Mouse (Mus musculus) neural tube, embryonic 14.5 days (tissue): ENCODE results near the gene Grb2. TPM values are rescaled to one million over a fixed set of nuclear protein-coding genes. Genes with fewer than 3 reads are reported as not detected.

Experiments
- ATAC-seq: fragments of 200-750 bp; cut with Nextera tagmentation; 2 replicates; pipeline ENCODE4 v1.8.0; 2017; ENCODE audit warnings: low read depth, mild to moderate bottlenecking, moderate TSS enrichment, moderate library complexity
- H3K27ac ChIP-seq: fragments of 300-500 bp; sonication (generic); 2 replicates; pipeline ENCODE4 v1.5.1; 2014; ENCODE audit warnings: low read depth, mild to moderate bottlenecking, control low read depth, low read length, moderate library complexity, mixed read lengths
- H3K27me3 ChIP-seq: fragments of 300-500 bp; sonication (generic); 2 replicates; pipeline ENCODE4 v1.6.1; 2014; ENCODE audit warnings: low read length; ENCODE audit not compliant: control insufficient read depth, insufficient read depth
- H3K36me3 ChIP-seq: fragments of 300-500 bp; sonication (generic); 2 replicates; pipeline ENCODE4 v1.6.1; 2014; ENCODE audit warnings: low read length, mixed read lengths; ENCODE audit not compliant: control insufficient read depth, insufficient read depth
- H3K4me1 ChIP-seq: fragments of 300-500 bp; sonication (generic); 2 replicates; pipeline ENCODE4 v1.6.1; 2014; ENCODE audit warnings: low read length; ENCODE audit not compliant: control insufficient read depth, insufficient read depth
- H3K4me2 ChIP-seq: fragments of 300-500 bp; sonication (generic); 2 replicates; pipeline ENCODE4 v1.6.1; 2014; ENCODE audit warnings: mild to moderate bottlenecking, low read depth, low read length, control low read depth
- H3K4me3 ChIP-seq: fragments of 300-500 bp; sonication (generic); 2 replicates; pipeline ENCODE4 v1.5.1; 2014; ENCODE audit warnings: low read depth, low read length, control low read depth, mixed read lengths
- H3K9ac ChIP-seq: fragments of 300-500 bp; sonication (generic); replicated peaks from 2 replicates; pipeline ENCODE4 v1.6.1; 2014; ENCODE audit warnings: low read depth, mild to moderate bottlenecking, control low read depth, low read length, mixed read lengths
- H3K9me3 ChIP-seq: fragments of 300-500 bp; sonication (generic); 2 replicates; pipeline ENCODE4 v1.6.1; 2016; ENCODE audit warnings: low read length; ENCODE audit not compliant: control insufficient read depth
- WGBS: fragments of 180-500 bp; shearing (Covaris S2); extraction: QIAGEN DNeasy Blood & Tissue Kit; methylation state at CpG from one replicate; pipeline ENCODE4 v1.1.7; 2014; 5-methylcytosine and 5-hydroxymethylcytosine counted together
- polyA plus RNA-seq: library from polyadenylated mRNA; unstranded; fragments of >200 nt; fragmentation: Nextera tagmentation; extraction: Ambion mirVana; gene quantifications from 2 replicates; pipeline ENCODE4 v1.2.1, GENCODE M21; 2014

The Grb2 gene
- polyA plus RNA-seq, 1 experiment from 2014 or later, result 126 TPM

GRCm38 (mm10) chr11:115693979-115694578 lies 14.3 kb downstream of the Grb2 start:
- 90% methylated on average over 12 of the region's 12 CpGs for WGBS
- no peaks in the 10 kb centered on the region for H3K9me3 ChIP-seq
- H3K4me2 ChIP-seq, result no peak overlapping the region
- H3K4me1 ChIP-seq, result peaks cover 35% of the 10 kb centered on the region
- H3K36me3 ChIP-seq, result no peaks in the 10 kb centered on the region
- no peaks in the 10 kb centered on the region for H3K27me3 ChIP-seq
- H3K4me3 ChIP-seq, result no peak overlapping the region
- ATAC-seq, result no peak
- no peak overlapping the region for H3K9ac ChIP-seq
- H3K27ac ChIP-seq, result no peak overlapping the region

GRCm38 (mm10) chr11:115692800-115693199 lies 15.6 kb downstream of the Grb2 start:
- H3K9ac ChIP-seq, result no peak overlapping the region
- ATAC-seq, result no peak
- WGBS, result 82% methylated on average over 5 of the region's 5 CpGs

GRCm38 (mm10) chr11:115691976-115692375 lies 16.4 kb downstream of the Grb2 start:
- Histone ChIP-seq H3K36me3 (no peaks in the 10 kb centered on the region), H3K27me3 (no peaks in the 10 kb centered on the region), H3K4me1 (peaks cover 20% of the 10 kb centered on the region), H3K4me3 (no peak overlapping the region), H3K9me3 (no peaks in the 10 kb centered on the region), H3K27ac (no peak overlapping the region), H3K9ac (no peak overlapping the region), H3K4me2 (no peak overlapping the region)
- no peak for ATAC-seq
- 92% methylated on average over 2 of the region's 2 CpGs for WGBS

More at GRCm38 (mm10) chr11:115692800-115693199, 15.6 kb downstream of the Grb2 start:
- Histone ChIP-seq H3K9me3 (no peaks in the 10 kb centered on the region), H3K27me3 (no peaks in the 10 kb centered on the region), H3K4me1 (peaks cover 29% of the 10 kb centered on the region), H3K4me2 (no peak overlapping the region), H3K4me3 (no peak overlapping the region), H3K27ac (no peak overlapping the region), H3K36me3 (no peaks in the 10 kb centered on the region)

- H3K27ac ChIP-seq, result no peak overlapping the region
- no peaks in the 10 kb centered on the region for H3K9me3 ChIP-seq
- H3K9ac ChIP-seq, result no peak overlapping the region
- ATAC-seq, result no peak
- no peak overlapping the region for H3K4me3 ChIP-seq
- no peaks in the 10 kb centered on the region for H3K36me3 ChIP-seq
- no peaks in the 10 kb centered on the region for H3K27me3 ChIP-seq
- no peak overlapping the region for H3K4me2 ChIP-seq
- peaks cover 16% of the 10 kb centered on the region for H3K4me1 ChIP-seq
- 97% methylated on average over 5 of the region's 5 CpGs for WGBS
Measured at GRCm38 (mm10) chr11:115691511-115691910, 16.9 kb downstream of the Grb2 start.

- Histone ChIP-seq H3K36me3 (no peaks in the 10 kb centered on the region), H3K9ac (no peak overlapping the region), H3K4me3 (no peak overlapping the region), H3K27me3 (no peaks in the 10 kb centered on the region), H3K4me2 (no peak overlapping the region), H3K4me1 (peaks cover 12% of the 10 kb centered on the region), H3K27ac (no peak overlapping the region), H3K9me3 (no peaks in the 10 kb centered on the region)
- 82% methylated on average over 5 of the region's 5 CpGs for WGBS
- ATAC-seq, result no peak
Measured at GRCm38 (mm10) chr11:115691013-115691412, 17.4 kb downstream of the Grb2 start.

GRCm38 (mm10) chr11:115690356-115690755 lies 18.0 kb downstream of the Grb2 start:
- no peak overlapping the region for H3K4me2 ChIP-seq
- H3K27me3 ChIP-seq, result no peaks in the 10 kb centered on the region
- no peak overlapping the region for H3K9ac ChIP-seq
- H3K36me3 ChIP-seq, result no peaks in the 10 kb centered on the region
- H3K9me3 ChIP-seq, result no peaks in the 10 kb centered on the region
- H3K4me3 ChIP-seq, result no peak overlapping the region
- peaks cover 6% of the 10 kb centered on the region; the same call in 1 of the 2 replicates for H3K4me1 ChIP-seq
- 89% methylated on average over 5 of the region's 5 CpGs for WGBS
- H3K27ac ChIP-seq, result no peak overlapping the region
- ATAC-seq, result no peak

GRCm38 (mm10) chr11:115689137-115689915 lies 19.1 kb downstream of the Grb2 start:
- Histone ChIP-seq H3K27me3 (no peaks in the 10 kb centered on the region), H3K9me3 (no peaks in the 10 kb centered on the region), H3K4me2 (no peak overlapping the region), H3K9ac (no peak overlapping the region), H3K4me1 (0 out of 2 replicates have a peak, but pooled peaks cover 4% of the 10 kb centered on the region), H3K36me3 (no peaks in the 10 kb centered on the region), H3K27ac (no peak overlapping the region), H3K4me3 (no peak overlapping the region)
- WGBS, result 95% methylated on average over 14 of the region's 14 CpGs
- no peak for ATAC-seq

- H3K4me1 ChIP-seq, result no peaks in the 10 kb centered on the region
- 91% methylated on average over 6 of the region's 6 CpGs for WGBS
Measured at GRCm38 (mm10) chr11:115686369-115686768, 22.0 kb downstream of the Grb2 start.

GRCm38 (mm10) chr11:115685954-115686353 lies 22.4 kb downstream of the Grb2 start:
- Histone ChIP-seq H3K9ac (no peak overlapping the region), H3K4me3 (no peak overlapping the region), H3K4me2 (no peak overlapping the region), H3K9me3 (no peaks in the 10 kb centered on the region), H3K4me1 (no peaks in the 10 kb centered on the region), H3K27me3 (no peaks in the 10 kb centered on the region), H3K27ac (no peak overlapping the region), H3K36me3 (no peaks in the 10 kb centered on the region)
- WGBS, result 85% methylated on average over 7 of the region's 7 CpGs
- ATAC-seq, result no peak

More at GRCm38 (mm10) chr11:115686369-115686768, 22.0 kb downstream of the Grb2 start:
- no peaks in the 10 kb centered on the region for H3K36me3 ChIP-seq
- no peak overlapping the region for H3K4me3 ChIP-seq
- ATAC-seq, result no peak
- H3K27ac ChIP-seq, result no peak overlapping the region
- no peaks in the 10 kb centered on the region for H3K9me3 ChIP-seq
- no peaks in the 10 kb centered on the region for H3K27me3 ChIP-seq
- H3K4me2 ChIP-seq, result no peak overlapping the region
- H3K9ac ChIP-seq, result no peak overlapping the region
